Mouse (Mus musculus): ENCODE measurements around the gene Neurl4. TPM values are rescaled to one million over a fixed set of nuclear protein-coding genes. Genes with fewer than 3 reads are reported as not detected.

The Neurl4 gene
- polyA plus RNA-seq (2012): 83.2 and 85.5 TPM in 2 replicates

DNA sequence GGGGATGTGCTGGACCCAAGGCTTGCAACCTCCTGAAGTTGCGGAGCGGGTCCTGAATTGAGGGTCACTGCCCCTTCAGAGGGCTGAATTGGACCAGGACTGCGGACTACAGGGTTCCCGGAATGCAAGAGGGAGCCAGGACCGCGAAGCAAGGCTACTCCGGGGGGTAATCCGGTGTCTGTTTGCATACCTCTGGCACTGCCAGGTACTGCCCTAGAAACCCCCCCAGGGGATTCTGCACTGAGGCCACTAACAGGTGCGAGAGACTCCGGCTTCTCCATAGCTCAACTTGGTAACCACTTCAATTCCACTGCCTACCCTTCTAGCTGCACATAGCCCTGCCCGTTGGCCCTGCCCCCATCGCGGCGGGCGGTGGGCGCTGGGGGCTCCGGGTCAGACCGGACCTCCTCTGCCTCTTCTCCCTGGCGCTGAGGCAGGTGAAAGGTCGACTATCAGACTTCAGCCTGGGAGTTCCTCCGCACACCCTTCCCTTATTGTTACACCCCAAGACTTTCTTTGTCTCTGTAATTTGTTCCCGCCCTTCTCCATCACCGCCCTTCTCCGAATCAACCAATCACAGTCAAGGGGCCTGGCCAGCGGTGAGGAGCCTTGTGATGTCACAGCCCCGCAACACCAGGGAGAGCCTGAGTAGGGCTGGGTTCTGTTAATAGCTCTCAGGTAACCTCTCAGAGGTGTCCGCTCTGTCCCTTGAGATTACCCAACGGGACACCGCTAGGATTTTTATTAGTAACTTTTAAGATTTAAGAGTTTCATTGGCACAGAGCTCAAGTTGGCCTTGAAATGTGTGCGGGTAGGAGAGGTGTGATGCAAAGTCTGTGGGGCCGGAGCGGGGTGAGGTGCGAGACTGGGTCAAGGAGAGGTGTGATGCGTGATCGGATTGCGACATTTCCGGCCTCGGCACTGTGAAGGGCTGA, at the start of gene Neurl4, which contains the start of gene 2810408A11Rik:
Neurl4 (plus strand) TSS at position 602 of the 935 bp plus-strand sequence.
2810408A11Rik (minus strand) TSS at position 517 of the 935 bp plus-strand sequence.
- TF ChIP-seq GATA1 (IDR thresholded peaks at IDR 0.05; ENCODE audit: low read length): no peak

DNA sequence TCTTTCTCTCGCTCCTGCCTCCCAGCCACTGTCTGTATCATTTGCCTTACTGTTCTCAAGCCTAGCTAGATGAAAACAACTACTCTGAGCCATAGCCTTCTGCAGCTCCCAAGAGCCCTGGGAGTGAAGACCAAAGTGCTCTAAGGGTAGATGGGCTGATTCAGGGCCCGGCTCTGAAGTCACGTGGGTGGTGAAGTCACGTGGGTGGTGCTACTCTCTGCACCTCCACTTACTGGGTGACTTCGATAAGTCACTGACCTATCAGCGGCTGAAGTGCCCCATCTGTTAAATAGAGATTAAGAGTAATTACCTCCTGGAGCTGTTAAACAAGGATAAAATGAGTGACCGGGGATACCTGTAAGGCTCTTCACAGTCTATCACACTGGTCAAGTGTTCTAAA, 46.9 kb upstream of the Neurl4 start:
- peak; percentile 92 for TF ChIP-seq GATA1 (IDR thresholded peaks at IDR 0.05; ENCODE audit: low read length)

DNA sequence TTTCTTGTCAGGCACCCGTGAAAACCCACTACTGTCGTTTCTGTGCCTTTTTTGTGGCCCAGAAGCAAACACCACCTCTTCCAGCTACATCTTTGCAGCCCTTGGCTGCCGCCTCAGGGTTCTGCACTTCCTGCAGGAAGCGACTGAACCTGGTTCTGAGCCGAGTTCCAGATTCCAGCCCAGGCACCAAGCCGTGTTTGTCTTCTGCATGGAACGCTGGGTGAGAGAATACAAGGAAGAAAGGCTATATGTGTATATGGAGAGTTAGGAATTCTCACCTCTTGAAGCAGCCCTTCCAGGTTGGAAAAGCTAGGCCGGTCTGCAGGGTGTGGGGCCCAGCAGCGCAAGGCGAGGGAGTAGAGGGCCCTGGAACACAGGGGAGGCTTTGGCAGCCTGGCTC, 46.2 kb upstream of the Neurl4 start:
- TF ChIP-seq GATA1 (IDR thresholded peaks at IDR 0.05; ENCODE audit: low read length): no peak

DNA sequence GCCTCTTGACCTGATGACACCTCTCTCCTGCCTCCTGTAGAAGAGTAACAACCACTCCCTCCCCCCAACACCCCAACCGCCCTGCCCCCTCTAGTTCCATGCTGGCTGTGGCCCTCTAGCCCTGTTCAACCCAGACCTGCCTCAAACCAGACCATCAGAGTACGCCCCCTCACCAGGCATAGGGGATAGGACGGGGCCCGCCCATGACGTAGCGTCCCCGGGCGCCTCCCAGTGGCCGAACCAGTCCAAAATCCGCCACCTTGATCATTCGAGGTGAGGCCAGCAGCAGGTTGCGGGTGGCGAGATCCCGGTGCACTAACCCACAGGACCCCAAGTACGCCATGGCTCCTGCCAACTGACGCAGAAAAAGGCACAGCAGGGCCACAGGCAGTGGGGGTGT, 45.5 kb upstream of the Neurl4 start:
- TF ChIP-seq GATA1 (IDR thresholded peaks at IDR 0.05; ENCODE audit: low read length): no peak

DNA sequence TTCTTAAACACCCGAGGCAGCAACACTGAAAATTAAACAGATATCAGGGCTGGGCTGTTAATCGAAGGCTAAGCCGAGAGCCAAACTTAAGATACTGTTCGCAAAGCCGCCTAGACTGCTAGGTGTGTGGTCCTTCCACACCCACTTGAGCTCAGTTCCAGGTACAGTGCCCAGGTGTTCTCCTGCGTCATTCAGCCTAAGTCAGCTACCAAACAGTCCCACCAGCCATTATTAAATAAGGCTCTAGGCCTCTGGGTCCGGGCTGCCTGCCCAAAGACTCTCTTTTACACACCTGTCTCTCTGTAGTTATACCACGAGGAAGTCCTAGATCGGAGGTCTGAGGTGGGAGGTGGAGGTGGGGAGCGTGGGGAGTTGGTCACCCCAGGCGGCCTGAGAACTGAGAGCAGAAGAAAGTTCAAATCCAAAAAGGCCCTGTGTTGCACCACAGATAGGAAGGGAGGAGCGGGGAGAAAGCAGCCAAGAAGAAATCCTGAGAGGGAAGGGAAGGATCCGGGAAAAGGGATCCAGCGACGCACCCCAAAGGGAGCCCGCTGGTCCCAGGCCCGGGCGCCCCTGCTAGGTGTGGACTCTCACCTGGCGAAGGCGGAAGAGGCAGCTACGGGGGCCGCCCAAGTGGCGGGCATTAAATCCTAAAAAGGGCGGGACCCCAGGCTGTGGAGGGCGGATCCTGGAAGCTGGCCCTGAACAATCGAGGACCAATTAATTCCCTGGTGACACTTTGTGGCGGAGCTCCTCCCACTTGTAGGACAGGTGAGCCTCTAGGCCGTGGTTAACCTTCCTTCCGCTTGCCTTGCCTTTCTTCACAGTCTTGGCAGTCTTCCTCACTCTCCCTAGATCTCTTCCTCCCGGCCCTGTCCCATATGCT, 42.5 kb upstream of the Neurl4 start, which contains the start of gene Tnk1:
Tnk1 (minus strand) TSS at position 618 of the 886 bp plus-strand sequence.
- no peak for TF ChIP-seq GATA1 (IDR thresholded peaks at IDR 0.05; ENCODE audit: low read length)

DNA sequence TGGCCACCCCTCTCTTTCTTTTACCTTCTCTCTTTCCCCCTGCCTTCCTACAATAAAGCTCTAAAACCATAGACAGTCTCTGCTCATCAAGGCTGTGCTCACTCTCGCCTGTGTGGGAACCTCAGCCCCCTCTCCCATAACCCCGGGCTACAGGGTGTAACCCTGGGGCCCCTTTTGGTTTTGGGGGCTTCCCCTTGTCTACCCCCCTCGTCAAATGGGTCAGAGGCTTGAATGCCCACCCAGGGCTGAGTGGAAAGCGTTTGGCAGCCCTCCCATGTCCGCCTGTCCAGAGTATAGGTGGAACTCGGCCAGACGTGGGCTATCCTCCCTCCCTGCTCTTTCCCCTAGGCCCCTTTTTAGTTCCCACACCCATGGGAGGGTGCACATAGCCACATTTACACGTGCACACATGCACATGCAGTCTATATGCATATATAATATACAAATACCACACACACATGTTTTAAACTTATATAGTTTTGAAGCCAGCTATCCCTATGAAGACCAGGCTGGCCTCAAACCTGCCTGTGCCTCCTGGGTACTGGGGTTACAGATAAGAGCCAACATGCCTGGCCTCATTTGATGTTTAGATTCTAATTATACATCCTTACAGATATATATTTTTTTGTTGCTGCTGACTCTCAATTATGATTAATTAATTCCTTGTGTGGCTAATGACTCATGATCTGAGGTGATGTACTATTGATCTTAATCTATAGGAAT, 36.6 kb upstream of the Neurl4 start:
- no peak for TF ChIP-seq GATA1 (IDR thresholded peaks at IDR 0.05; ENCODE audit: low read length)

DNA sequence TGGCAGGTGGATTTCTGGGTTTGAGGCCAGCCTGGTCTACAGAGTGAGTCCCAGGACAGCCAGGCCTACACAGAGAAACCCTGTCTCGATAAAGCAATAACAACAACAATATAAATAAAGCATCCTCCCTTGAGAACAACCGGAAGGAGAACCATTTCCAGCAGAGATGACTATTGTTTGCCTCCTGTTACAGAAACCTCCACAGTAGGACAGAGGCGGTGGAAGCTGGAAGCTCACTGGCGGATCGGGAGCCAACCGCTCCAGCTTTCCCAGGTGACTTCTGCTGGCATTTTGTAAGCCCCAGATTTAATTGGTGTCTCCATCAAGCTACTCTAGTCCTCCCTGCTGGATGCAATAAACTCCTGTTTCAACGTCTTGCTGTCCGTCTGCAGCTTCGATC, 35.3 kb upstream of the Neurl4 start:
- no peak for TF ChIP-seq GATA1 (IDR thresholded peaks at IDR 0.05; ENCODE audit: low read length)

DNA sequence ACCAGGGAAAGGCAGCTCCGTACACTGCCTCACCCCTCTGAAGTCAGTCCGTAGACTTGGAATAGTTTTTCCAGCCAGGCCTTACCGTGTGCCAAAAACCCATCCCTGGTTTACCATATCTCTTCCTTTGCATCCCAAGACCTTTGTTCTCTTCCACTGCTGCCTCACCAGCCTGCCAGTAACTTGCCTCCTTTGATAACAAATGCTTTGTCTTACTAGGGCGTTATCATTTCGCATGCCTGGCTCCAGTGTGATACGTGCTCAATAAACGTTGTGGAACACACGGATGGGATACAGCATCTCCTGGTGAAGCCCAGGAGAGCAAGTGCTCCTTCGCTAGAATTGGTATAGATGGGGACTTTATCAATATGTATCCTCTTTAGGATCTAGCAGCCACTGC, 33.5 kb upstream of the Neurl4 start:
- no peak for TF ChIP-seq GATA1 (IDR thresholded peaks at IDR 0.05; ENCODE audit: low read length)

DNA sequence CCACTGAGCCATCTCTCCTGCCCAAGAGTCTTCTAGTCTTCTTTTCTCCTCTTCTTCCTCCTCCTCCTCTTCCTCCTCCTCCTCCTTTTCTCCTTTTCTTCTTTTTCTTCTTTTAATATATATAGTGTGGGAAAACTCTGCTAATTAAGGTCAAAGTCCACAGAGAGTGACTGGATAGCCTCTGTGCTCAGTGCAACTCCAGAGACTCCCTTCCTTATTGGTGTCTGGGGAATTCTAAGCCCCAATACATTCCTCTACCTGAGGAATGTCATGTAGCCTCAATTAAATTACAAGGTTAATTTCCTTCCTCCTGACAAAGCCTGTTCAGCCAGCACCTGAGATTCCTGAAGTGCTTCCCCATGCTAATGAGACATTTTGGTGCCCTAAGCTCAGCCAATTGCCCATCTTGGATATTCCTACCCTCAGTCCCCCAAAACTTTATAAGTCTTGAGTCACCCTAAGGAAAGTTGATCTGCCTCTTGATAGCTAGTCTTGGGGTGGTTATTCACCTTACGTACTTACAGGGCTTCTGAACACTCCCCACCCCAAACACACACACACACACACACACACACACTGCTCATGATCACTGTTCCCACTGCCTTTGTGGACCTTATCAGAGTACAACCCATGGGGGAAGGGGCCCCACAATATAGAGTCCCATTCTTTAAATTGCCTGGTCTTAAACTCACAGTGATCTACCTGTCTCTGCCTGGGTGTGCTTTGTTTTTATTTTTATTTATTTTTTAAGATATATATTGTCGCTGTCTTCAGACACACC, 30.4 kb upstream of the Neurl4 start:
- TF ChIP-seq GATA1 (IDR thresholded peaks at IDR 0.05; ENCODE audit: low read length): no peak

DNA sequence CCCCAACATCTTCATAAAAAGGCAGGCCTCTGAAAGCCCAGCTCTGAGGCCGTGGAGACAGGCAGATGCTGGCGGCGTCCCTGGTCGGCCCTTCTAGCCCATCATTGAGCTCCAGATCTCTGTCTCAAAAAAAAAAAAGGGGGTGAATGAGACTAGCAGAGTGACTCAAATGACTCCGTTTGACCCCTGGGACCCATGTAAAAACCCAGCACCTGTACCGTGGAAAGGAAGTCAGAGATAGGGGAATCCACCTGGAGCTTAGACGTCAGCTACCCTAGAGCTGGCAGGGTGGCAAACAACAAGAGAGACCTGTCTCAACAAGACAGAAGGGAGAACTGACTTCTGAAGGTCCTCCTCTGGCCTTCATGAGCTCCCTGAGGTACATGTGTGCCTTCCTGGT, 29.1 kb upstream of the Neurl4 start:
- TF ChIP-seq GATA1 (IDR thresholded peaks at IDR 0.05; ENCODE audit: low read length): no peak

DNA sequence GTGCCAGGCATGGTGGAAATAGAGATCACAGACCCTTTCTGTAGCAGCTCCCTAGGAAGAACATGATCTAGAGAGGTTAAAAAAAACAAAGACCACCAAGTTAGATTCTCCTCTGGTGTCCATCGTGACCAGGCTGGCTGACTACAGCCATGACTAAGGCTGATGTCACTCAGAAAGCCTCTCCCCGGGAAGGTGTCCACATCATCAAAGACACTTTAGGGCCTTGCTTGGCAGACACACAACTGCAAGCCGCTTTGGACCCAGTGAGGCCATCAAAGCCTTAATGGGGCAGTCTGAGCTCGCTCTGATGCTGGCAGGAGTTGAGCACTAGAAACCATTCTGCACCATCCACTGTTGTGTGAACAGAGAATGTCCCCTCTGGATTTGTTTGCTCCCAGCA, 28.4 kb upstream of the Neurl4 start:
- no peak for TF ChIP-seq GATA1 (IDR thresholded peaks at IDR 0.05; ENCODE audit: low read length)

DNA sequence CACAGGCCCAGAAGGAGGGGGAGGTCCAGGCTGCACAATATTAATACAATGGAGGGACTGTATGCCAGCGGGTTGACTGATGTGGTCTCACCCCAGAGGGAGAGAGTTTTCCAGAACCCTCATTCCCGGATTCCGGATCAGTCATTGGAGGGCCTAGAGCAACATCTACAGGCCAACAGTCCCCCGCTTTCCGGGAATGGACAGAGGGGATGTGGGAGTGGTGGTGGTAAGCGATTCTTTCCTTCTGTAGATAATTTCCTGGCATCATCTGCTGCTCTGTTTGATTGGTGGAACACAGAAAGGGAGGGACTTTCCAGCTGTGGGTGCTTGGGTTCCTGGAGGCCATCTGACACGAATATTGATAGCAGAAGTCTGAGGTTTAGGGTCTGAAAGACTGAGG, 24.7 kb upstream of the Neurl4 start:
- no peak for TF ChIP-seq GATA1 (IDR thresholded peaks at IDR 0.05; ENCODE audit: low read length)

DNA sequence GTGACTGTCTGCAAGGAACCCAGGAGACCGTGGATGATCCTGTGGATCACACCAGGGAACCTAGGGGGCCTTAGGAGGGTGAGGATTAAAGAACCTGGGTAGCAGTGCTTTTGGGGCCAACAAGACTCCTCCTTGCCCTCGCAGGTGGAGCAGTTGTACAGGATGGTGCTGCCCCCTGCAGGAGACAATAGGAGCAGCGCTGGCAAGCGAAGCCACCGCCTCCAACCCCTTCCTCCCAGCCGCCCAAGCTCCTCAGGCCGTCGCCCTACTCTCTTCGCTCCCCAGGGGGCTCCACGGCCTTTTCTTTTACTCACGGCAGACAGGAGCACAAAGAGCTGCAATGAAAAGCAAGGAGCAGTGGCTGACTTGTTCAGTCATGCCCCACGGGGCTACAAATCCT, 24.0 kb upstream of the Neurl4 start:
- no peak for TF ChIP-seq GATA1 (IDR thresholded peaks at IDR 0.05; ENCODE audit: low read length)

DNA sequence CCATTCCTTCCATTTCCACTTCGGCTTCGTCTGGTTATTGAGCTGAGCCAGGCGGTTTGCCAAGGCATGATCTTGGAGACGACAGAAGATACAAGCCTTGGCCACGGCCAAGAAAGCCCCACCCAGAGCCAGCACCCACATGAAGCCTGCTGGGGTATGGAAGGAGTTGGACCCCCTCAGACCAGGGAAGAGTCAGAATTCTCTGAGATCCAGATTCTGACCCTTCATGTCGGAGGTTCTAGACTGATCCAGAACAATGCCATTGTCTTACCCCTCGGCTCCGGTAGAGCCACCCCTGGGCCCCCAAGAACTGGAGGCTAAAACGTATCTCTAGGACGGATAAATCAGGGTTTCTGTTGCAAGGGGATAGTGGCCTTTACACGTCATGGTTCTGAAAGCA, 23.0 kb upstream of the Neurl4 start, which contains the start of gene Tmem95:
Tmem95 (minus strand) TSS at position 141 of the 400 bp plus-strand sequence.
- TF ChIP-seq GATA1 (IDR thresholded peaks at IDR 0.05; ENCODE audit: low read length): no peak

Data from G1E-ER4 (cell line).